Mouse (Mus musculus) megakaryocyte, embryonic 14.5 days (primary cell): ENCODE results near the gene Klf9.

Experiments used
- FLI1 ChIP-seq: IDR thresholded peaks from 2 replicates; pipeline ENCODE4 v1.6.1; 2012; ENCODE audit warnings: low read length, inconsistent platforms, mixed read lengths
- GATA1 ChIP-seq: IDR thresholded peaks from 3 replicates; pipeline ENCODE4 v1.6.1; 2012; ENCODE audit warnings: mixed read lengths, low read length, inconsistent platforms, borderline replicate concordance

DNA sequence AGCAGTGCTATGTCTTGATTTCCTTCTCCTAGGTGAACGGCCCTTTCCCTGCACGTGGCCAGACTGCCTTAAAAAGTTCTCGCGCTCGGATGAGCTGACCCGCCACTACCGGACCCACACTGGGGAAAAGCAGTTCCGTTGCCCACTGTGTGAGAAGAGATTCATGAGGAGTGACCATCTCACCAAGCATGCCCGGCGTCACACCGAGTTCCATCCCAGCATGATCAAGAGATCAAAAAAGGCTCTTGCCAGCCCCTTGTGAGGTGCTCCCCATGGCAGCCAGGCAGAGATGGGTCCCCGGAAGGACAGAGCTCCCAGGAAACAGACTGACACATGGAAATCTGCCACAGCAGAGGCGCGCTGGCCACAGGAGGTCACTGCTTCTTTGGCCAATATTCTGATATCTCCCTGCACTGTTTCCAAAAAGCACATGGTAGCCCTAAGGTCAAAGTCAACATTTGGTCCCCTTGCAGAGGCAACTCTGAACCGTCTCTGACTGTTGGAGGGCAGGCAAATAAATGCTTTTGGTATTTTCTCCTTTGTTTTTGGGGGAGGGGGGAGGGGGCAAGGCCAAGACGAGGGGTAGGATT is 23.7 kb downstream of the Klf9 start:
- TF ChIP-seq GATA1 (no peak), FLI1 (no peak)
